Mouse (Mus musculus): ENCODE results near the gene Rae1. TPM values are rescaled to one million over a fixed set of nuclear protein-coding genes. Genes with fewer than 3 reads are reported as not detected.
A peak's percentile ranks its signal among the peaks of the same experiment; 100 is the strongest.

Gene Rae1
- polyA plus RNA-seq, 1 experiment from 2014 or later, result 129 TPM

DNA sequence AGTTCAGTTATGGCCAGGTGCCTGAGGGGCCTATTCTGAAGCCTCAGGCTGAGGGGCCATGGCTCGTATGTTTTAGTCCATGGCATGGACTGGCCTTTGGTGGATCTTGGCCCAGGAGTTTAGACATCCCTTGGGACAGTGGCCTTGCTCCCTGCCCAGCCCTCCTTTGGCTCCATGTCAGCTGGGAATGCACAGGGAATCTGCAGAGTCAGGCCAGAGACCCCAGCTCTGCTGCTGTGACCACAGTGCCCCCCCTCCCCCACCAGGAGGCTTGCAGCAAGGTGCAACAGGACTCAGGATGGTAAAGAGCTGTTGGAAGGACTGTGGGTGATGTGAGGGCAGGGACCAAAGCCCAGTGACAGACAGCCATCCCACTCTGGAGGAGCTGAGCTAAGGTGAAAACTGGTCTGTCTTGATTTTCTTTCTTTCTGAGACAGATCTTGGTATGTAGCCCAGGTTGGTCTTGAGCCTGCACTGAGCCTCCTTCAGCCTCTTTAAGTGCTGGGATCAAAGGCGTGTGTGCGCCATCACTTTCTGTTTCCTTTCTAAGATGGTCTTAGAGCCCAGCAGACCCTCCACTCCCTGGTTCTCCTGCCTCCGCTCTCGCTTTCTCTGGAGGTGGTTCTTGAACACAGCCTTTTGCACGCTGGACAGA, 27.4 kb downstream of the Rae1 start:
- Histone ChIP-seq H3K36me3 (0 out of 2 replicates have a peak, but pooled peaks cover 18% of the 10 kb centered on the region), H3K9me3 (replicated peaks) (no peaks in the 10 kb centered on the region), H3K4me1 (peaks cover 60% of the 10 kb centered on the region), H3K4me2 (replicated peaks) (0 out of 2 replicates have a peak overlapping the region, but pooled peaks have one; percentile 1), H3K27ac (replicated peaks) (peak overlapping the region; percentile 55; the same call in 1 of the 2 replicates), H3K4me3 (replicated peaks) (no peak overlapping the region), H3K27me3 (no peaks in the 10 kb centered on the region), H3K9ac (no peak overlapping the region)
- no peak for ATAC-seq (ENCODE audit: insufficient number of reproducible peaks, low FRiP score, low TSS enrichment, low read depth)
- 84% methylated on average over 6 of the region's 6 CpGs for WGBS

DNA sequence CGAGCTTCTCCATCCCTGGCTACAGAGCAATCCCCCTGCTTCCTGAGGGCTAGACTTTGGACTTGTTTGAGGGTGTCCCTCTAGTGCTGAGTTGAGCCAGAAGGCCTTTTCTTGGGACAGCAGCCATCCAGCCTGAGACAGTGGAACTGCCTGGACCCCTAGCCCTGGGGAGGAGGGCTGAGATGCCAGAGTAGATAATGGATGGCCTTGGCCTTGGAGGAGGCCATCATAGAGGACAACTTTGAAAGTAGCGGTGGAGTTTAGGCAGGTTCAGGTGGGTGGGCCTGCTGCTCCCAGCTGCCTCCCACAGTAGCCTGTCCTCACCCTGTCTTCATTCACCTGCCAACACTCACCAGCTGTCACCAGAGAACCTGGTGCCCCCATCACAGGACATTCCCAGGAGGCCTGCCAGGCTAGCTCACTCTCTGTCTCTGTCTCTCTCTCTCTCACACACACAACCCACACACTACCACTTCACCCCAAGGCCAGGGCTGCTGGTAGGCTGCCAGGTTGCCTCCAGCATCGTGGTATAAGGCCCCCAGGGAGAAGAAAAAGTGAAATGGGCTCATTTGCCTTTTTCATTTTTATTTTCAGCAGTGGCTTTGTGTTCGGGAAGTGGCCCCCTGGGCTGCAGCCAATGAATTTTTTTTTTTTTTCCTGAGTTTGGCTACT, 28.0 kb downstream of the Rae1 start:
- H3K4me1 ChIP-seq, result peaks cover 54% of the 10 kb centered on the region
- no peaks in the 10 kb centered on the region for H3K9me3 ChIP-seq (replicated peaks)
- H3K27me3 ChIP-seq, result no peaks in the 10 kb centered on the region
- peak overlapping the region; percentile 55; the same call in 1 of the 2 replicates for H3K27ac ChIP-seq (replicated peaks)
- 53% methylated on average over 4 of the region's 4 CpGs for WGBS
- 0 out of 2 replicates have a peak, but pooled peaks cover 21% of the 10 kb centered on the region for H3K36me3 ChIP-seq
- no peak overlapping the region for H3K9ac ChIP-seq
- 0 out of 2 replicates have a peak overlapping the region, but pooled peaks have one; percentile 1 for H3K4me2 ChIP-seq (replicated peaks)
- H3K4me3 ChIP-seq (replicated peaks), result no peak overlapping the region
- ATAC-seq (ENCODE audit: insufficient number of reproducible peaks, low FRiP score, low TSS enrichment, low read depth), result no peak

- no peak overlapping the region for H3K4me3 ChIP-seq (replicated peaks)
- no peaks in the 10 kb centered on the region for H3K9me3 ChIP-seq (replicated peaks)
- 84% methylated on average over 3 of the region's 3 CpGs for WGBS
- H3K36me3 ChIP-seq, result peaks cover 27% of the 10 kb centered on the region
- H3K4me2 ChIP-seq (replicated peaks), result no peak overlapping the region
- H3K27ac ChIP-seq (replicated peaks), result no peak overlapping the region
- H3K4me1 ChIP-seq, result peaks cover 48% of the 10 kb centered on the region
- H3K9ac ChIP-seq, result no peak overlapping the region
- H3K27me3 ChIP-seq, result no peaks in the 10 kb centered on the region
- ATAC-seq (ENCODE audit: insufficient number of reproducible peaks, low FRiP score, low TSS enrichment, low read depth), result no peak
These were observed 28.7 kb downstream of the Rae1 start for GRCm38 (mm10) chr2:173028508-173029031.

DNA sequence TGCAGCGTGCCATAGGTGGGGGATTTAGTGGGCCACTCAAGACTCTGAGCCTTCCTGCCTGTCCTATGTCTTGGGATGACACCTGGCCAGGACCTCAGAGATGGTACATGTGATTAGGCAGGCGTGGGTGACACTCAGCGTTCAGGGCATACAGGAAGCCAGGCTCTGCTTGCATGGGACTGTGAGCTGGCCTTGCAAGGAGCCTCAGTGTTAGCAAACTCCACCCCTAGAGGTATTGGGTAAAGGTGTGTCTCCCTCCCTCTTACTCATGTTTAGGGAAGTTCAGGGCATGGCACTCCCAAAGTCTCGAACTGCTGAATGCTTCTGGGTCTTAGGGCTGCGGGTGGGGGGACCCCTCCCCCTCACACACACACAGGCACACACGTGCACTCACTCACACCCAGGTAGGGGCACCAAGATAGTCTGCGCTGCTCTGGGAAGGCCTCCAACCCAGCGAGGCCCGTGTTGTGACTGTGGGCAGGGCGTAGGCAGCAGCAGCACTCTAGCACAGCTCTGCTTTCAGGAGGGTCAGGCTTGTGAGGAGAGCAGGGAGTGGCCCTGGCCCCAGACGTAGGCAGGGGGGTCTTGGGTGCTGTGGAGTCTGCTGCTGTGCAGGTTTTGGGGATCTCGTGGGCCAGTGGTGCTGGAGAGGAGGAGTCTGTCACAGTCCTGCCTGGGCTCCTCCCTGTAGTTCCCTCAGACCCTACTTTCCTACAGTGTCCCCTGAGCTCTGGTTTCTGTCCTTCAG, 30.8 kb downstream of the Rae1 start:
- WGBS, result 69% methylated on average over 12 of the region's 12 CpGs
- Histone ChIP-seq H3K27ac (replicated peaks) (0 out of 2 replicates have a peak overlapping the region, but pooled peaks have one; percentile 17), H3K27me3 (no peaks in the 10 kb centered on the region), H3K4me3 (replicated peaks) (no peak overlapping the region), H3K9me3 (replicated peaks) (no peaks in the 10 kb centered on the region), H3K36me3 (peaks cover 45% of the 10 kb centered on the region), H3K4me1 (peaks cover 27% of the 10 kb centered on the region), H3K4me2 (replicated peaks) (no peak overlapping the region), H3K9ac (no peak overlapping the region)
- no peak for ATAC-seq (ENCODE audit: insufficient number of reproducible peaks, low FRiP score, low TSS enrichment, low read depth)

DNA sequence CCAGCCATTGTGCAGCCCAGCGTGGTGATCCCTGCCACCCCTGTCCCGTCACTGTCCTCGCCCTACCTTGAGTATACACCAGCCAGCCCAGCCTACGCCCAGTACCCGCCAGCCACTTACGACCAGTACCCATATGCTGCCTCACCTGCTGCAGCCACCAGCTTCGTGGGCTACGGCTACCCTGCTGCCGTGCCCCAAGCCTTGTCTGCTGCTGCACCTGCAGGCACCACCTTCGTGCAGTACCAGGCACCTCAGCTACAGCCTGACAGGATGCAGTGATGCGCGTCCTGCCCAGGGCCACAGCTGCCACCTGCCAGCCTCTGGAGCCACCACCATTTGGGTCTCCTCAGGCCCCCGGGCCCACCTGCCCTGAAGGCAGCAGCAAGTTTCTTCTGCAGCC, 33.6 kb downstream of the Rae1 start:
- Histone ChIP-seq H3K27ac (replicated peaks) (no peak overlapping the region), H3K36me3 (peaks cover 45% of the 10 kb centered on the region), H3K27me3 (no peaks in the 10 kb centered on the region), H3K4me2 (replicated peaks) (no peak overlapping the region), H3K4me1 (0 out of 2 replicates have a peak, but pooled peaks cover under 1% of the 10 kb centered on the region), H3K4me3 (replicated peaks) (no peak overlapping the region), H3K9ac (no peak overlapping the region), H3K9me3 (replicated peaks) (no peaks in the 10 kb centered on the region)
- WGBS, result 88% methylated on average over 13 of the region's 13 CpGs
- no peak for ATAC-seq (ENCODE audit: insufficient number of reproducible peaks, low FRiP score, low TSS enrichment, low read depth)

DNA sequence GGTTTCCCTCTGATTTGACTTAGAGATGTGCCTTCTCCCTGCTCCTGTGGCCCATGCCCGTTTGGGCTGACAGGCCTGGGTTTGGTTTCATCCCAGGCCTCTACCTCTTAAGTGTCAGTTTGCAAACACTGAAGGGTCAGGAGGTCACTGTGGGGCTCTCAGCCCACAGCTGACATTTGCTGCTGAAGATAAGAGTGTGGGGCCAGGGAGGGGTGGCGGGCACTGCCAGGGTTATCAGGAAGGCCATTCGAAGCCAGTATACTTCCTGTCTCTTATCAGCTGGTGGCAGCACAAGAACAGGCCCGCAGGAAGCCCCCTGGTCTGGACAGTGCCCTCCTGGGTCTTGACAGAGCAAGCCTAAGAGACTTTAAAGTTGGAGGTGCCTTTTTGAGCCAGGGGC, 35.1 kb downstream of the Rae1 start:
- Histone ChIP-seq H3K27me3 (no peaks in the 10 kb centered on the region), H3K36me3 (peaks cover 38% of the 10 kb centered on the region)
- WGBS, result 65% methylated on average over 4 of the region's 4 CpGs

DNA sequence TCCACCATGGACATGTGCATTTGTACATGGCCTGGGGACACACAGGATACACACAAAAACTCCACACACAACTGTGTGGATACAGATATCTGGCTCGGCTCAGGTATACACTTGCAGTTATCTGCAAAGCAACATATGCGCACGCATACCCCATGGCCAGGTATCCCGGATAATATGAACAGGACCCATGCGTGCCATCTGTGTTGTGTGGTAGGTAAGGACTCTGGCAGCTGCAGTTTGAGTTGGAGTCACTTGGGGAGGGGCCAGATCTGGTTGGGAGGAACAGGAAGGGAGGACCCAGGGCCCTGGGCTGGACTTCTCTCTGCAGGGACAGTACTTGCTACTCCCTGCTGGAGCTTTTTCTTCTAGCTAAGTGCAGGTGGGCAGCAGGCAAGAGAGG, 35.7 kb downstream of the Rae1 start:
- peaks cover 37% of the 10 kb centered on the region for H3K36me3 ChIP-seq

More for the DNA sequence above, 35.1 kb downstream of the Rae1 start:
- no peaks in the 10 kb centered on the region for H3K4me1 ChIP-seq
- no peak overlapping the region for H3K27ac ChIP-seq (replicated peaks)
- H3K9me3 ChIP-seq (replicated peaks), result no peaks in the 10 kb centered on the region
- ATAC-seq (ENCODE audit: insufficient number of reproducible peaks, low FRiP score, low TSS enrichment, low read depth), result no peak
- no peak overlapping the region for H3K4me3 ChIP-seq (replicated peaks)
- no peak overlapping the region for H3K4me2 ChIP-seq (replicated peaks)
- H3K9ac ChIP-seq, result no peak overlapping the region

GRCm38 (mm10) chr2:173036055-173036454, 36.1 kb downstream of the Rae1 start:
- 88% methylated on average over 5 of the region's 5 CpGs for WGBS
- Histone ChIP-seq H3K4me3 (replicated peaks) (no peak overlapping the region), H3K9me3 (replicated peaks) (no peaks in the 10 kb centered on the region), H3K4me2 (replicated peaks) (no peak overlapping the region), H3K36me3 (peaks cover 37% of the 10 kb centered on the region), H3K27me3 (no peaks in the 10 kb centered on the region), H3K27ac (replicated peaks) (no peak overlapping the region), H3K4me1 (no peaks in the 10 kb centered on the region), H3K9ac (no peak overlapping the region)
- no peak for ATAC-seq (ENCODE audit: insufficient number of reproducible peaks, low FRiP score, low TSS enrichment, low read depth)

More for the DNA sequence above, 35.7 kb downstream of the Rae1 start:
- no peak for ATAC-seq (ENCODE audit: insufficient number of reproducible peaks, low FRiP score, low TSS enrichment, low read depth)
- H3K27ac ChIP-seq (replicated peaks), result no peak overlapping the region
- H3K4me2 ChIP-seq (replicated peaks), result no peak overlapping the region
- no peak overlapping the region for H3K4me3 ChIP-seq (replicated peaks)
- no peaks in the 10 kb centered on the region for H3K27me3 ChIP-seq
- no peaks in the 10 kb centered on the region for H3K4me1 ChIP-seq
- WGBS, result 90% methylated on average over 5 of the region's 5 CpGs
- no peak overlapping the region for H3K9ac ChIP-seq
- no peaks in the 10 kb centered on the region for H3K9me3 ChIP-seq (replicated peaks)

DNA sequence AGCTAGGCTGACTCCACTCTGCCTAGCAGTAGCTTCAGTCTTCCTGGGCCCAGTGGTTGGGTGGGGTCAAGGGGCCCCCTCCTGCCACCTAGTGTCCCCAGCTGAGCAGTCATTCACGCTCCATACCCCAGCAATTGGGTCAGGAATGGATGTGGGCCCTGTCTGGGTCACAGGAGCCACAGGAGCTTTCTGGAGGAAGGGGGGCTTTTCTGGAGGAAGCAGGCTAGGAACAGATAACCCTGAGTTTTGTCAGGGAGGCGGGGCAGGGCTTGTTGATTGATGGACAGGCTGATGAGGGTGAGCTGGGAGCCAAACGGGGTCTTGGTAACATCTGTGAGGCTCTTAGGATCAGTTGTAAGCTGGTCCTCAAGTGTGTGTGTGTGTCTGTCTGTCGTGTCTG, 36.7 kb downstream of the Rae1 start:
- no peak overlapping the region for H3K27ac ChIP-seq (replicated peaks)
- no peaks in the 10 kb centered on the region for H3K27me3 ChIP-seq

GRCm38 (mm10) chr2:173037347-173037746, 37.4 kb downstream of the Rae1 start:
- no peak for ATAC-seq (ENCODE audit: insufficient number of reproducible peaks, low FRiP score, low TSS enrichment, low read depth)
- H3K27ac ChIP-seq (replicated peaks), result no peak overlapping the region

More for the DNA sequence above, 36.7 kb downstream of the Rae1 start:
- H3K36me3 ChIP-seq, result peaks cover 33% of the 10 kb centered on the region
- 70% methylated on average over 4 of the region's 4 CpGs for WGBS
- no peaks in the 10 kb centered on the region for H3K9me3 ChIP-seq (replicated peaks)
- no peak overlapping the region for H3K4me3 ChIP-seq (replicated peaks)
- no peak for ATAC-seq (ENCODE audit: insufficient number of reproducible peaks, low FRiP score, low TSS enrichment, low read depth)
- no peak overlapping the region for H3K4me2 ChIP-seq (replicated peaks)
- H3K9ac ChIP-seq, result no peak overlapping the region
- H3K4me1 ChIP-seq, result no peaks in the 10 kb centered on the region

More at GRCm38 (mm10) chr2:173037347-173037746, 37.4 kb downstream of the Rae1 start:
- H3K36me3 ChIP-seq, result peaks cover 27% of the 10 kb centered on the region
- no peaks in the 10 kb centered on the region for H3K9me3 ChIP-seq (replicated peaks)
- no peaks in the 10 kb centered on the region for H3K4me1 ChIP-seq
- H3K9ac ChIP-seq, result no peak overlapping the region
- 76% methylated on average over 5 of the region's 5 CpGs for WGBS
- no peak overlapping the region for H3K4me2 ChIP-seq (replicated peaks)
- H3K27me3 ChIP-seq, result no peaks in the 10 kb centered on the region
- H3K4me3 ChIP-seq (replicated peaks), result no peak overlapping the region
